Mouse (Mus musculus): ENCODE data around the gene Rnps1. TPM values are rescaled to one million over a fixed set of nuclear protein-coding genes. Genes with fewer than 3 reads are reported as not detected.

Gene Rnps1
- 72.7 and 77.9 TPM in 2 replicates for polyA plus RNA-seq (2012; rRNA removed)

DNA sequence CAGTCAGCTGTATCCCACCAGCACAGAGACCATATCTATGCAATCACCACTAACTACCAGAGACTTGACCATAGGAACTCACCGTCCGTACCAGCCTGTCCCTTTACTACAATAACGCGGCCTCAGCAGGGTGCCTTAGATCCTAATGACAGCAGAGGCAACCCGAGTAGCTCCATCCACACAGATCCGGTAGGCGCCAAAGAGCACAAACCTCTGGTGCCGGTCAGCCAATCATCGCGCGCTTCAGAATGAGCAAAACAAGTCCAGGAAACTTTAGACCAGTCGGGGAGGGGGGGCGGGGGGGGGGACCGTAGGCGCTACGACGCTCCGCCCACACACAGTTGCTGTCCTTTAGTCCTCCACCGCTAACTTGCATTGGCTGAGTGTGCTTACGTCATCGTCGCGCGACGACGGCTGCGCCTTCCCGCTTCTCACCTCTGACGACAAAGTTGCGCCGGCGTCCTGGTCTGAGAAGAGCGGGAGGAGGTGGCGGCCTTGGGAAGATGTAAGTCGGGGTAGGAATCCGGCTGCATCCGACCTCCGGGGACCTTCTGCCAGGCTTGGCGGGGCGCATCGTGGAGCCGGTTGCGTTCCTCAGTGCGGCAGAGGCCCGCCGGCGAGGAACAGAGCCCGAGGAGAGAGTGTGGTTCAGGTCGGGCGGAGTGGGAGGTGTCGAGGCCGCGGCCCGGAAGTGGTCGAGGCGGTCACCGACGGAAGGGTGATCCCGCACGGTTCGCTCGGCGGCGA is at the start of gene Rnps1:
Rnps1 (plus strand) TSS at position 336 of the 747 bp plus-strand sequence.

DNA sequence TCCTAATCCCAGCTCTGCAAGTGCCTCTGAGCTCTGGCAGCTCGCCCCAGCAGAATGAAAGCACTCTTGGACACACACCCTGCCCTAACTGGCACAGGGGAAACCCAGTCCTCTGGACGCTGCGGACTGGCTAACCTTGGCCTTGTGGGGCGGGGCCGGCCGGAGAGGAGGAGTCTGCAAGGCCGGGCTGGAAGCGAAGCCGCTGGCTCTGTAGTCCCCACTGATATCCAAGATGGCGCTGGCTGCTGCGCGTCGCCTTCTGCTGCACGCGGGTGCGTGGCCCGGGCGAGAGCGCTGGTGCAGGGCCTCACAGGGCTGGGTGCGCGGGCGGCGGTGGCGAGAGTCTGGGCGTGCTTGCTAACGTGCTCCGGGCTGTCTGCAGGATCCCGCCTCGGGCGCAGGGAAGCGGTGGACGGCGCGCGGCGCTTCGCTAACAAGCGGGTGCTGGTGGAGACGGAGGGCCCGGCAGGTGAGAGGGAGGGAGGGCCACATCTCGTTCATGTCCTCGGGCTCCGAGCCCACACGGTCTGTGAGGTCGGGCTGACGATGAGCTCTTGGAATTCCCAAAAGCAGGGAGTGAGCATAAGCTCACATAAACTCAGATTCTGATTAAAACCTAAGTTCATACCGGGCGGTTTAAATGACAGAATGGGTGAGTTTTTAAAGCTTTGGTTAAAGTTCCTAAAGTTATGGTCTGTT is 12.3 kb downstream of the Rnps1 start, which contains the start of gene Eci1:
Eci1 (plus strand) TSS at position 171 of the 699 bp plus-strand sequence.

DNA sequence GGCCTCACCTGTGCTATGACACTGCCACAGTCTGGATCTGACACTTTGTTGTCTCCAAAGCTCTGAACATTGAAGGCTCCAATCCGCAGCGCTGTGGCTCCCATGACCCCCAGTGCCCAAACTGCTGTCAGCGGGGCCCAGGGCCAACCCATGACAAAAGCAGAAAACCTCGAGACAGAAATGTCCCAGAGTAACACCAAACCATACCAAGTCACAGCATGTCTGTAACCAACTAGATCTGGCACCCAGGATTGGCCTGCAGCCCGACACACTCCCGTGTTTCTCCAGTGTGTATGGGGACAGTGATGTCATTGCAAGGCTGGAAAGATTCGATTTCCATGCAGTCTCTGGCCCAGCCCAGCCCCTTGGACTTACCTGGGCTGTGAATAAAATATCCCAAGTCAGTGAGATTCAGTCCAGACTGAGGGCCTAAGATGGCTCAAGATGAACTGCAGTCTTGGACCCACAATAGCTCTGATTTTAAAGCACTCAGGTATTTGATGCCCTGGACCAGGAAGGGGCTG is 28.3 kb downstream of the Rnps1 start, which contains the start of gene Dnase1l2:
Dnase1l2 (minus strand) TSS at position 474 of the 524 bp plus-strand sequence.

DNA sequence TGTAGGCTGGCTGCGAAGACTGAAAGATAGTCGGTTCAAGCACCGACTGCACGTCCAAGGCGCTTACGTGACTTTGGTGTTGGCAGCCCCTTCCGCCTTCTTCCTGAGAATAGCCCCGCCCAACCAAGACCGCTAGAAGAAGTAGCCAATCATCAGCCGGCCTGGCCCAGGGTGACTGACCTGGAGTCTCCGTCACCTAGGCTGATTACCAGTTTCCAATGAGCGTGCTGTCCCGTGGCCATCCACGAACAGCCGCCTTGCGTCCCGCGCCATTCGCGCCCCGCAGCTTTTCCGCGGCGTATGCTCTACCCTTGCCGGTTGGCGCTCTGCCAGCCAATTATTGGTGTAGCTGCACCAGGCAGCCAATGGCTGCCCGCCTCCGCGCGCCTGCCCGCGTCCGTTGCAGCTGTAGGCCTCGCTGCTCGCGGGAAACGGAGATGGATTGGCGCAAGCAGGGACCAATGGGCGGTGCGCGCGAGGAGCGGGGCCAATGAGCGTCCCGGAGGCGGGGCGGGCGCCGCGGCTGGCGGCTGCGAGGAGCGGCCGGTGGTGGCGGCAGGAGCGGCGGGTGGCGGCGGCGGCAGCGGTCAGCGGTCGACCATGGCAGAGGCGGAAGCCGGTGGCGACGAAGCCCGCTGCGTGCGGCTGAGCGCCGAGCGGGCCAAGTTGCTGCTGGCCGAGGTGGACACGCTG is 55.7 kb downstream of the Rnps1 start, which contains the start of the genes E4f1 and Pgp:
E4f1 (minus strand) TSS at position 404 of the 693 bp plus-strand sequence.
Pgp (plus strand) TSS at position 483 of the 693 bp plus-strand sequence.

DNA sequence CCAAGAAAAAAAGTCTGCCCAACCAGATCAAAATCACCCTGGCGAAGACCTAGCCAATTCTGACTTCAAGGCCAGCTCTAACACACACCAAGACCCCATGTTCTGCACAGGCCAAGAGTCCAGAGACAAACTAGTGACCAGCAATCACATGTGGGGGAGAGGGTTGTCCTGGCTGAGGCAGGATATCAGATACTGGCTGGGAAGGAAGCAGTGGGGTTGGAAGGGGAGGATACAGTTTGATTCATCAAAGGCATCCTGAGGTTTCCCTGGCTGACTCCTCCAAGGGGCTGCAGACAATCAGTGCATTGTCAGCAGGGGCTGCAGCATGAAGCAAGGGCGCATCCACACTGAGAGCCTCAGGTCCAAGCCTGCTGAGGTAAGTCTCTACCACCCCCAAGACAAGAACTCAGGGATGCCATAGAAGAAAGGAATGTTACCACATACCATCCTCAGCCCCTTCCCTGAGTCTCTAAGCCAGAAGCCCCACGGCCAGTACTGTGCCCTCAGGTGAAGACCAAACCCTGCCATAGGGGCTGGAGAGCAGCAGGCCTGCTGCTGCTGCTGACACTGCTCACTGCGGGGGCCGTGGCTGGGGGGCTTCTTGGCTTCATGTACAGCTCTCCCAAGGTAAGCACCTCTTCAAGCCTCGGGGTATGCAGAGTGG is 59.4 kb downstream of the Rnps1 start, which contains the start of gene Bricd5:
Bricd5 (plus strand) TSS at position 273 of the 664 bp plus-strand sequence.

Other genes starting within 250 kb of the Rnps1 start
- gene Atp6v0c, start 244.9 kb upstream of the Rnps1 start, polyA plus RNA-seq (2012; rRNA removed) = 277 and 289 TPM in 2 replicates
- 13.3 and 13.9 TPM in 2 replicates for gene Tbc1d24, start 209.0 kb upstream of the Rnps1 start, polyA plus RNA-seq (2012; rRNA removed)
- gene Ntn3, start 205.0 kb upstream of the Rnps1 start, polyA plus RNA-seq (2012; rRNA removed) = 0.30 and 0.37 TPM in 2 replicates
- gene Tedc2, start 193.7 kb upstream of the Rnps1 start, polyA plus RNA-seq (2012; rRNA removed) = 13.1 and 15.0 TPM in 2 replicates
- 17.5 and 18.2 TPM in 2 replicates for gene Ccnf, start 163.1 kb upstream of the Rnps1 start, polyA plus RNA-seq (2012; rRNA removed)
- gene Abca17, start 63.5 kb upstream of the Rnps1 start, polyA plus RNA-seq (2012; rRNA removed) = not detected in 2 replicates
- 9.4 and 10.9 TPM in 2 replicates for gene Abca3, start 62.6 kb upstream of the Rnps1 start, polyA plus RNA-seq (2012; rRNA removed)
- 112 and 121 TPM in 2 replicates for gene Eci1, start 12.1 kb downstream of the Rnps1 start, polyA plus RNA-seq (2012; rRNA removed)
- gene Dnase1l2, start 28.5 kb downstream of the Rnps1 start, polyA plus RNA-seq (2012; rRNA removed) = 2.2 and 2.4 TPM in 2 replicates
- gene E4f1, start 55.7 kb downstream of the Rnps1 start, polyA plus RNA-seq (2012; rRNA removed) = 17.6 and 21.6 TPM in 2 replicates
- 21.3 and 23.2 TPM in 2 replicates for gene Pgp, start 55.8 kb downstream of the Rnps1 start, polyA plus RNA-seq (2012; rRNA removed)
- gene Bricd5, start 59.3 kb downstream of the Rnps1 start, polyA plus RNA-seq (2012; rRNA removed) = 0.14 and 0.23 TPM in 2 replicates
- gene Mlst8, start 64.5 kb downstream of the Rnps1 start, polyA plus RNA-seq (2012; rRNA removed) = 10.8 TPM in 2 replicates
- 0.07 and 0.08 TPM in 2 replicates for gene Caskin1, start 74.0 kb downstream of the Rnps1 start, polyA plus RNA-seq (2012; rRNA removed)
- gene Traf7, start 113.4 kb downstream of the Rnps1 start, polyA plus RNA-seq (2012; rRNA removed) = 48.2 and 52.1 TPM in 2 replicates
- 0.24 and 0.30 TPM in 2 replicates for gene Rab26, start 119.6 kb downstream of the Rnps1 start, polyA plus RNA-seq (2012; rRNA removed)
- gene Pkd1, start 135.3 kb downstream of the Rnps1 start, polyA plus RNA-seq (2012; rRNA removed) = 3.8 and 5.0 TPM in 2 replicates
- gene Tsc2, start 218.1 kb downstream of the Rnps1 start, polyA plus RNA-seq (2012; rRNA removed) = 17.8 and 20.1 TPM in 2 replicates
- gene Nthl1, start 218.1 kb downstream of the Rnps1 start, polyA plus RNA-seq (2012; rRNA removed) = 5.8 and 6.5 TPM in 2 replicates
- 10.7 and 11.8 TPM in 2 replicates for gene Slc9a3r2, start 235.8 kb downstream of the Rnps1 start, polyA plus RNA-seq (2012; rRNA removed)
- 0.07 and 0.16 TPM in 2 replicates for gene Npw, start 243.9 kb downstream of the Rnps1 start, polyA plus RNA-seq (2012; rRNA removed)

Measured in liver, embryonic 18 days (tissue).